Mouse (Mus musculus): ENCODE results near the gene Slc6a5. TPM values are rescaled to one million over a fixed set of nuclear protein-coding genes. Genes with fewer than 3 reads are reported as not detected.

Slc6a5 gene
- polyA plus RNA-seq, 1 experiment, result not detected

DNA sequence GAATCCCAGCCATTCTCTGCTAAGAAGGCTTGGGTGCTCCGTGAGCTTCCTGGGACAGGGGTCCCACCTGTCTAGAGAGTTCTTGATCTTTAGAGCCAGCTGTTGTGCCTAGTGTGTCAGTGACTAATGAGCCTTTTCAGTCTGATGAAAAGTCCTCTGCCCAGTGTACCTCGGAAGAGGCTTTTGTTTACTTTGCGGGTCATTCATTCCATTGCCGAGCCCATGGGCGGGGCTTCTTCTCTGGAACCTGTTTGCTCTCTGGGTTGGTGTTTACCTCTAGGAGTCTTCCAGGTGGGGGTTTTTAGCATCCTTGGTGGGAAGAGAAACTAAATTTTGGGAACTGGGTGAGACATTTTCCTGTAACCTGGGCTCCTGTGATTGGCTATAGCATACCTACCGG is 74.8 kb downstream of the Slc6a5 start:
- no peak overlapping the region for H3K4me3 ChIP-seq (ENCODE audit: insufficient read depth, low read depth, low read length)
- H3K27ac ChIP-seq (replicated peaks; ENCODE audit: low read depth, low read length), result no peak overlapping the region
- no peaks in the 10 kb centered on the region for H3K4me1 ChIP-seq (ENCODE audit: control insufficient read depth, insufficient read depth, insufficient read length, low read length)

DNA sequence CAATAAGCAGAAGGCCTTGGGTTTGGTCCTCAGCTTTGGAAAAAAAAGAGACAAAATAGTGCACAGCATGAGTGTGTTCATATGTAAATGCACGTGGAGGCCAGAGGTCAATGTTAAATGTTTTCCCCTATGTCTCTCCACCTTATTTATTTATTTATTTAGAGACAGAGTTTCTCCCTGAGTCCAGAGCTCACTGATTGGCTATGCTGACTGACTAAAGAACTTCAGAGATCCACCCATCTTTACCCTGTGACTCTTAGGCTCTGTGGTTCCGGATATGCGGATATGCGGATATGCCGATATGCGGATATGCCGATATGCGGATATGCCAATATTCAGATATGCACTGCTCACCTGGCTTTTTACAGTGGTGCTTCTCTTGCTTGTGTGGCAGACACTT is 76.0 kb downstream of the Slc6a5 start:
- Histone ChIP-seq H3K4me1 (ENCODE audit: control insufficient read depth, insufficient read depth, insufficient read length, low read length) (no peaks in the 10 kb centered on the region), H3K27ac (replicated peaks; ENCODE audit: low read depth, low read length) (no peak overlapping the region), H3K4me3 (ENCODE audit: insufficient read depth, low read depth, low read length) (no peak overlapping the region)

DNA sequence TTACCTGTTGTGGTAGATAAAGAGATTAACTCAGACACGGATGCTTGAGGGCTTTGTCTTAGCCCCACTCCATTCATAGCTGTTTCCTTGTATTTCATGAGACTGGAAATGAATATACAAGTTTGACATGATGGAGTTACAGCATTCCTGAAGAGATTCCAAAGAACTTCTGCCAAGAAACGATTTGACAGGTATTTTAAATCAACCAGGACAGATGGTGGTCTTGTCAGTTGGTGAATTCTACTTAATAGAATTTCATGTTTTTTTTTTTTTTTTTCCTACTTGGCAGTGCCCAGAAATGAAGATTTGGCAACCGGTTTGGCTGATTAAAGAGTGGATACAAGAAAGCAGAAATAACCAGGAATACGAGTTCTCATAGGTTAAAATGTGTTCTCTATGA is 89.4 kb downstream of the Slc6a5 start:
- no peaks in the 10 kb centered on the region for H3K4me1 ChIP-seq (ENCODE audit: control insufficient read depth, insufficient read depth, insufficient read length, low read length)
- H3K27ac ChIP-seq (replicated peaks; ENCODE audit: low read depth, low read length), result no peak overlapping the region
- no peak overlapping the region for H3K4me3 ChIP-seq (ENCODE audit: insufficient read depth, low read depth, low read length)

DNA sequence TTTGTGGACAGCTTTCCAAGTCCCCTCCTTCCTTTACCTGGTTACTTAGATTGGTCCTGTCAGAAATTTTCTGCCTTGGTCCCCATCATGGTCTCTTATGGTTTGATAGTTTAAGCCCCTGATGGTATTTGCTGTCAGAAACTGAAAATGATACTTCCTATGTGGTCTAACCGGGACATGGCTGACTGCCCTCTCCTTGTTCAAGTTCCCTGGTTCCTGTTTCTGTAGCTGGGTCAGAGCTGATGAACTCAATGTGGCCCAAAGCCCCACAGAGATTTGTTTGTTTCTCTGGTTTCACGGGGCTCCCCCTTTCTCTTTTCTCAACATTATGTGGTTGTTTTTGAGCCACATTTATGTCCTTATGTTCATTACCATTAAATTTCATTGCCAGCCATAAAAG is 95.3 kb downstream of the Slc6a5 start:
- Histone ChIP-seq H3K4me1 (ENCODE audit: control insufficient read depth, insufficient read depth, insufficient read length, low read length) (no peaks in the 10 kb centered on the region), H3K4me3 (ENCODE audit: insufficient read depth, low read depth, low read length) (no peak overlapping the region), H3K27ac (replicated peaks; ENCODE audit: low read depth, low read length) (no peak overlapping the region)

Other genes with a start within 250 kb of the Slc6a5 start
- 31.7 and 32.0 TPM in 2 replicates for gene Htatip2, start 151.0 kb upstream of the Slc6a5 start, polyA plus RNA-seq (2012; ENCODE audit: insufficient read depth, insufficient read length, missing spikeins)
- gene Prmt3, start 131.8 kb upstream of the Slc6a5 start, polyA plus RNA-seq (2012; ENCODE audit: insufficient read depth, insufficient read length, missing spikeins), result 3.1 and 6.8 TPM in 2 replicates
- gene Nell1, start 64.7 kb downstream of the Slc6a5 start, polyA plus RNA-seq (2012; ENCODE audit: insufficient read depth, insufficient read length, missing spikeins), result 0.58 TPM in 1 of 2 replicates, not detected in the other

Measured in brown adipose tissue, adult 24 weeks (tissue).